ENCODE assay signal across 11 mouse cellular contexts in genomic region chr2:120134453-120135075, GRCm38 (mm10). TPM values are rescaled to one million over a fixed set of nuclear protein-coding genes. Genes with fewer than 3 reads are reported as not detected.
A peak's percentile ranks its signal among the peaks of the same experiment; 100 is the strongest.
DNase-seq lines count a peak whose midpoint lies in the region; ATAC-seq and TF ChIP-seq lines count a peak whose summit lies in the region.
"Had no signal": no experiment of that assay in that cellular context is flagged by ENCODE, and none has a peak within 500 bp of the region (broad histone marks: within the 10 kb centered on the region; RNA-seq: fewer than 3 reads in every experiment).

No protein-coding gene starts in this region.

- TF ChIP-seq EP300 in MEL (IDR thresholded peaks at IDR 0.05; ENCODE audit: low read depth in 1 of 2, low read length in 2 of 2): peak; percentile 15 to 19; a peak in 1 of 4 replicates

- H3K36me3 ChIP-seq in MEL (ENCODE audit: control insufficient read depth in 1 of 2, insufficient read depth in 2 of 2, low read length in 2 of 2): peaks cover 0 to 10% of the 10 kb centered on the region in 2 experiments; a peak in 2 of 4 replicates
- H3K36me3 ChIP-seq in heart, embryonic 13.5 days: peaks cover 18% of the 10 kb centered on the region
- H3K36me3 ChIP-seq: embryonic facial prominence, embryonic 15.5 days; hindbrain, embryonic 10.5 days had no signal

- no peak for TF ChIP-seq POLR2A in MEL (IDR thresholded peaks at IDR 0.05; ENCODE audit: control insufficient read depth in 1 of 2, insufficient read depth in 1 of 2, low read depth in 1 of 2, low read length in 2 of 2, poor library complexity in 1 of 2)

- H3K4me2 ChIP-seq in heart, embryonic 13.5 days: no peak overlapping the region
- H3K4me2 ChIP-seq: embryonic facial prominence, embryonic 15.5 days had no signal

- H3K9me3 ChIP-seq in MEL (replicated peaks; ENCODE audit: insufficient read depth, low read length): no peaks in the 10 kb centered on the region
- no peaks in the 10 kb centered on the region for H3K9me3 ChIP-seq in heart, embryonic 13.5 days
- H3K9me3 ChIP-seq: embryonic facial prominence, embryonic 15.5 days; hindbrain, embryonic 10.5 days had no signal

- no peak overlapping the region for H3K27ac ChIP-seq in MEL (ENCODE audit: control insufficient read depth, low read depth, low read length)
- H3K27ac ChIP-seq in heart, embryonic 13.5 days (replicated peaks): peak overlapping the region; percentile 79
- H3K27ac ChIP-seq: embryonic facial prominence, embryonic 15.5 days; hindbrain, embryonic 10.5 days; layer of hippocampus, adult 2 months had no signal

- DNase-seq in layer of hippocampus, adult 11-12 months (ENCODE audit: low spot score): peak; percentile 34
- no peak for DNase-seq in layer of hippocampus, adult 9-10 months (ENCODE audit: low spot score)
- peak; percentile 71 for DNase-seq in MEL (ENCODE audit: low read depth, low spot score)
- no peak for DNase-seq in kidney, adult 11 months
- no peak for DNase-seq in adrenal gland, postnatal 14 days
- DNase-seq in thymus, postnatal 25 days: no peak

- TF ChIP-seq CTCF in MEL (IDR thresholded peaks at IDR 0.05 in 2 of 3, conservative IDR thresholded peaks at IDR 0.05 in 1 of 3; ENCODE audit: control insufficient read depth in 1 of 3, insufficient read depth in 1 of 3, low read depth in 2 of 3, low read length in 3 of 3, poor library complexity in 1 of 3, severe bottlenecking in 1 of 3): no peak

- H3K4me1 ChIP-seq in MEL (ENCODE audit: control insufficient read depth in 1 of 2, insufficient read depth in 2 of 2, low read length in 2 of 2): peaks cover 3% of the 10 kb centered on the region in 2 experiments; a peak in 2 of 4 replicates
- H3K4me1 ChIP-seq in heart, embryonic 13.5 days: peaks cover 93% of the 10 kb centered on the region
- H3K4me1 ChIP-seq: embryonic facial prominence, embryonic 15.5 days had no signal

- no peak overlapping the region for H3K9ac ChIP-seq in MEL (ENCODE audit: control insufficient read depth, low read depth, low read length, poor library complexity, severe bottlenecking)
- H3K9ac ChIP-seq in heart, embryonic 13.5 days: peak overlapping the region; percentile 61
- H3K9ac ChIP-seq: embryonic facial prominence, embryonic 15.5 days had no signal

- TF ChIP-seq RAD21 in MEL (IDR thresholded peaks at IDR 0.05; ENCODE audit: low read depth, low read length): no peak

- H3K4me3 ChIP-seq in MEL (ENCODE audit: control insufficient read depth in 1 of 2, insufficient read depth in 1 of 2, low read depth in 2 of 2, low read length in 2 of 2): no peak overlapping the region
- no peak overlapping the region for H3K4me3 ChIP-seq in heart, embryonic 13.5 days
- H3K4me3 ChIP-seq: embryonic facial prominence, embryonic 15.5 days; hindbrain, embryonic 10.5 days; layer of hippocampus, adult 2 months had no signal

- peak; percentile 25; the same call in 1 of the 2 replicates for ATAC-seq in heart, embryonic 13.5 days (ENCODE audit: extremely low read depth, insufficient number of reproducible peaks, low FRiP score, low TSS enrichment)
- ATAC-seq in megakaryocyte, adult 5-6 weeks (ENCODE audit: poor library complexity, severe bottlenecking): peak; percentile 87

- H3K27me3 ChIP-seq in MEL (ENCODE audit: control insufficient read depth in 1 of 2, insufficient read depth in 2 of 2, low read length in 2 of 2): no peaks in the 10 kb centered on the region
- H3K27me3 ChIP-seq in heart, embryonic 13.5 days (replicated peaks): no peaks in the 10 kb centered on the region
- H3K27me3 ChIP-seq: embryonic facial prominence, embryonic 15.5 days had no signal

- H3K79me2 ChIP-seq in MEL (ENCODE audit: control insufficient read depth, insufficient read depth, low read length, poor library complexity): no peaks in the 10 kb centered on the region

TF ChIP-seq in MEL, 35 proteins besides CTCF, POLR2A, EP300 and RAD21:
- TF ChIP-seq ZMIZ1 (IDR thresholded peaks at IDR 0.05; ENCODE audit: low read depth, low read length) (no peak), ETS1 (IDR thresholded peaks at IDR 0.05; ENCODE audit: low read depth, low read length) (peak; percentile 62), MEF2A (IDR thresholded peaks at IDR 0.05; ENCODE audit: extremely low read depth, insufficient replicate concordance, low read depth, low read length, poor library complexity, severe bottlenecking) (peak; percentile 60), SIN3A (IDR thresholded peaks at IDR 0.05; ENCODE audit: low read length) (0 out of 2 replicates have a peak, but pooled peaks have one; percentile 25)

RNA-seq across cellular contexts. Expression of gene Ehd4, which starts 19.8 kb away (rescaled TPM):
- total RNA-seq in MEL (2012; rRNA removed): 14.1 and 15.8 TPM in 2 replicates
- 10 to 100 TPM in 1 of 2 experiments, not detected in 1; 35.5 TPM for polyA plus RNA-seq in MEL (2012; ENCODE audit: insufficient read depth in 1 of 2, insufficient read length in 2 of 2, low read depth in 1 of 2, low replicate concordance in 2 of 2, missing spikeins in 1 of 2)
- polyA plus RNA-seq in heart, embryonic 13.5 days (2015; fragmentation: Nextera tagmentation; extraction: Ambion mirVana): 164 and 183 TPM in 2 replicates
- total RNA-seq in megakaryocyte, adult 5-6 weeks (2015): 50.9 and 56.7 TPM in 2 replicates
- total RNA-seq in megakaryocyte, adult 5-6 weeks (2017): 77.5 and 92.9 TPM in 2 replicates
- 34.2 and 48.1 TPM in 2 replicates for total RNA-seq in adrenal gland, postnatal 14 days (2021)

Comparison
In these comparisons a context has a peak if more than half of its experiments do, and no peak if none do; other contexts are left out.
1. DNase-seq: peak in layer of hippocampus, adult 11-12 months (single experiment) and MEL (single experiment); none in layer of hippocampus, adult 9-10 months (single experiment), kidney, adult 11 months (single experiment), adrenal gland, postnatal 14 days (single experiment) and thymus, postnatal 25 days (single experiment).